Mouse (Mus musculus): ENCODE data around the gene Traf1. TPM values are rescaled to one million over a fixed set of nuclear protein-coding genes. Genes with fewer than 3 reads are reported as not detected.

The Traf1 gene
- polyA plus RNA-seq, 1 experiment from 2014 or later, result 3.3 TPM

GRCm38 (mm10) chr2:34954344-34954743, 7.2 kb downstream of the Traf1 start:
- Histone ChIP-seq H3K27me3 (ENCODE audit: control insufficient read depth, insufficient read depth, low read length) (no peaks in the 10 kb centered on the region), H3K4me1 (ENCODE audit: control insufficient read depth, insufficient read depth, low read length) (no peaks in the 10 kb centered on the region), H3K27ac (ENCODE audit: low read length) (no peak overlapping the region), H3K9ac (ENCODE audit: low read length) (no peak overlapping the region), H3K9me3 (replicated peaks; ENCODE audit: control insufficient read depth, low read length) (no peaks in the 10 kb centered on the region), H3K4me3 (ENCODE audit: low read length) (no peak overlapping the region), H3K36me3 (ENCODE audit: control insufficient read depth, insufficient read depth) (no peaks in the 10 kb centered on the region), H3K4me2 (ENCODE audit: low read depth, low read length) (no peak overlapping the region)
- ATAC-seq (replicated peaks; ENCODE audit: extremely low read depth, insufficient read depth, low FRiP score), result no peak

GRCm38 (mm10) chr2:34953547-34954116, 7.9 kb downstream of the Traf1 start:
- H3K27ac ChIP-seq (ENCODE audit: low read length), result no peak overlapping the region
- H3K4me3 ChIP-seq (ENCODE audit: low read length), result no peak overlapping the region
- no peak overlapping the region for H3K4me2 ChIP-seq (ENCODE audit: low read depth, low read length)
- H3K4me1 ChIP-seq (ENCODE audit: control insufficient read depth, insufficient read depth, low read length), result no peaks in the 10 kb centered on the region
- H3K27me3 ChIP-seq (ENCODE audit: control insufficient read depth, insufficient read depth, low read length), result no peaks in the 10 kb centered on the region
- H3K9ac ChIP-seq (ENCODE audit: low read length), result no peak overlapping the region
- H3K36me3 ChIP-seq (ENCODE audit: control insufficient read depth, insufficient read depth), result no peaks in the 10 kb centered on the region
- no peaks in the 10 kb centered on the region for H3K9me3 ChIP-seq (replicated peaks; ENCODE audit: control insufficient read depth, low read length)
- no peak for ATAC-seq (replicated peaks; ENCODE audit: extremely low read depth, insufficient read depth, low FRiP score)
- 71% methylated on average over 2 of the region's 2 CpGs for WGBS

- Histone ChIP-seq H3K4me1 (ENCODE audit: control insufficient read depth, insufficient read depth, low read length) (no peaks in the 10 kb centered on the region), H3K4me3 (ENCODE audit: low read length) (no peak overlapping the region), H3K27me3 (ENCODE audit: control insufficient read depth, insufficient read depth, low read length) (no peaks in the 10 kb centered on the region), H3K4me2 (ENCODE audit: low read depth, low read length) (no peak overlapping the region), H3K36me3 (ENCODE audit: control insufficient read depth, insufficient read depth) (no peaks in the 10 kb centered on the region), H3K9ac (ENCODE audit: low read length) (no peak overlapping the region), H3K27ac (ENCODE audit: low read length) (no peak overlapping the region), H3K9me3 (replicated peaks; ENCODE audit: control insufficient read depth, low read length) (no peaks in the 10 kb centered on the region)
- no peak for ATAC-seq (replicated peaks; ENCODE audit: extremely low read depth, insufficient read depth, low FRiP score)
- WGBS, result 72% methylated on average over 4 of the region's 4 CpGs
Observed at GRCm38 (mm10) chr2:34953018-34953417, 8.6 kb downstream of the Traf1 start.

GRCm38 (mm10) chr2:34951469-34951868, 10.1 kb downstream of the Traf1 start:
- H3K27ac ChIP-seq (ENCODE audit: low read length), result no peak overlapping the region
- no peak for ATAC-seq (replicated peaks; ENCODE audit: extremely low read depth, insufficient read depth, low FRiP score)
- H3K4me1 ChIP-seq (ENCODE audit: control insufficient read depth, insufficient read depth, low read length), result no peaks in the 10 kb centered on the region
- no peak overlapping the region for H3K4me2 ChIP-seq (ENCODE audit: low read depth, low read length)
- no peaks in the 10 kb centered on the region for H3K9me3 ChIP-seq (replicated peaks; ENCODE audit: control insufficient read depth, low read length)
- no peaks in the 10 kb centered on the region for H3K36me3 ChIP-seq (ENCODE audit: control insufficient read depth, insufficient read depth)
- H3K27me3 ChIP-seq (ENCODE audit: control insufficient read depth, insufficient read depth, low read length), result no peaks in the 10 kb centered on the region
- H3K9ac ChIP-seq (ENCODE audit: low read length), result no peak overlapping the region
- H3K4me3 ChIP-seq (ENCODE audit: low read length), result no peak overlapping the region

- ATAC-seq (replicated peaks; ENCODE audit: extremely low read depth, insufficient read depth, low FRiP score), result no peak
- Histone ChIP-seq H3K9ac (ENCODE audit: low read length) (no peak overlapping the region), H3K27me3 (ENCODE audit: control insufficient read depth, insufficient read depth, low read length) (no peaks in the 10 kb centered on the region), H3K4me2 (ENCODE audit: low read depth, low read length) (no peak overlapping the region), H3K9me3 (replicated peaks; ENCODE audit: control insufficient read depth, low read length) (no peaks in the 10 kb centered on the region), H3K4me3 (ENCODE audit: low read length) (no peak overlapping the region), H3K4me1 (ENCODE audit: control insufficient read depth, insufficient read depth, low read length) (peaks cover 8% of the 10 kb centered on the region; the same call in 1 of the 2 replicates), H3K36me3 (ENCODE audit: control insufficient read depth, insufficient read depth) (no peaks in the 10 kb centered on the region), H3K27ac (ENCODE audit: low read length) (no peak overlapping the region)
- 10% methylated on average over 2 of the region's 2 CpGs for WGBS
Observed at GRCm38 (mm10) chr2:34948622-34949021, 12.9 kb downstream of the Traf1 start.

GRCm38 (mm10) chr2:34946046-34946445, 15.5 kb downstream of the Traf1 start:
- no peak for ATAC-seq (replicated peaks; ENCODE audit: extremely low read depth, insufficient read depth, low FRiP score)
- no peaks in the 10 kb centered on the region for H3K36me3 ChIP-seq (ENCODE audit: control insufficient read depth, insufficient read depth)
- 65% methylated on average over 4 of the region's 4 CpGs for WGBS
- no peak overlapping the region for H3K4me3 ChIP-seq (ENCODE audit: low read length)
- no peaks in the 10 kb centered on the region for H3K9me3 ChIP-seq (replicated peaks; ENCODE audit: control insufficient read depth, low read length)
- H3K4me2 ChIP-seq (ENCODE audit: low read depth, low read length), result no peak overlapping the region
- H3K27me3 ChIP-seq (ENCODE audit: control insufficient read depth, insufficient read depth, low read length), result no peaks in the 10 kb centered on the region
- H3K9ac ChIP-seq (ENCODE audit: low read length), result no peak overlapping the region
- H3K4me1 ChIP-seq (ENCODE audit: control insufficient read depth, insufficient read depth, low read length), result peaks cover 8% of the 10 kb centered on the region; the same call in 1 of the 2 replicates
- no peak overlapping the region for H3K27ac ChIP-seq (ENCODE audit: low read length)

- Histone ChIP-seq H3K27ac (ENCODE audit: low read length) (no peak overlapping the region), H3K27me3 (ENCODE audit: control insufficient read depth, insufficient read depth, low read length) (no peaks in the 10 kb centered on the region), H3K4me3 (ENCODE audit: low read length) (no peak overlapping the region), H3K9ac (ENCODE audit: low read length) (no peak overlapping the region), H3K4me2 (ENCODE audit: low read depth, low read length) (no peak overlapping the region), H3K4me1 (ENCODE audit: control insufficient read depth, insufficient read depth, low read length) (peaks cover 8% of the 10 kb centered on the region; the same call in 1 of the 2 replicates), H3K36me3 (ENCODE audit: control insufficient read depth, insufficient read depth) (no peaks in the 10 kb centered on the region), H3K9me3 (replicated peaks; ENCODE audit: control insufficient read depth, low read length) (no peaks in the 10 kb centered on the region)
- 87% methylated on average over 4 of the region's 4 CpGs for WGBS
- ATAC-seq (replicated peaks; ENCODE audit: extremely low read depth, insufficient read depth, low FRiP score), result no peak
Observed at GRCm38 (mm10) chr2:34945580-34945979, 16.0 kb downstream of the Traf1 start.

- H3K4me2 ChIP-seq (ENCODE audit: low read depth, low read length), result peak overlapping the region; percentile 56
Observed at GRCm38 (mm10) chr2:34944761-34945160, 16.8 kb downstream of the Traf1 start.

GRCm38 (mm10) chr2:34943556-34944120, 17.9 kb downstream of the Traf1 start:
- H3K36me3 ChIP-seq (ENCODE audit: control insufficient read depth, insufficient read depth), result no peaks in the 10 kb centered on the region
- no peak overlapping the region for H3K27ac ChIP-seq (ENCODE audit: low read length)
- peaks cover 3% of the 10 kb centered on the region; the same call in 1 of the 2 replicates for H3K27me3 ChIP-seq (ENCODE audit: control insufficient read depth, insufficient read depth, low read length)
- ATAC-seq (replicated peaks; ENCODE audit: extremely low read depth, insufficient read depth, low FRiP score), result no peak
- no peaks in the 10 kb centered on the region for H3K9me3 ChIP-seq (replicated peaks; ENCODE audit: control insufficient read depth, low read length)
- no peak overlapping the region for H3K4me2 ChIP-seq (ENCODE audit: low read depth, low read length)
- H3K4me3 ChIP-seq (ENCODE audit: low read length), result no peak overlapping the region
- H3K4me1 ChIP-seq (ENCODE audit: control insufficient read depth, insufficient read depth, low read length), result peaks cover 12% of the 10 kb centered on the region
- H3K9ac ChIP-seq (ENCODE audit: low read length), result no peak overlapping the region
- WGBS, result 74% methylated on average over 13 of the region's 13 CpGs

More at GRCm38 (mm10) chr2:34944761-34945160, 16.8 kb downstream of the Traf1 start:
- H3K27me3 ChIP-seq (ENCODE audit: control insufficient read depth, insufficient read depth, low read length), result peaks cover 3% of the 10 kb centered on the region; the same call in 1 of the 2 replicates
- 10% methylated on average over 8 of the region's 8 CpGs for WGBS
- H3K27ac ChIP-seq (ENCODE audit: low read length), result no peak overlapping the region
- no peaks in the 10 kb centered on the region for H3K36me3 ChIP-seq (ENCODE audit: control insufficient read depth, insufficient read depth)
- H3K4me1 ChIP-seq (ENCODE audit: control insufficient read depth, insufficient read depth, low read length), result peaks cover 8% of the 10 kb centered on the region; the same call in 1 of the 2 replicates
- peak overlapping the region; percentile 35; the same call in 1 of the 2 replicates for H3K4me3 ChIP-seq (ENCODE audit: low read length)
- H3K9ac ChIP-seq (ENCODE audit: low read length), result 0 out of 2 replicates have a peak overlapping the region, but pooled peaks have one; percentile 30
- no peaks in the 10 kb centered on the region for H3K9me3 ChIP-seq (replicated peaks; ENCODE audit: control insufficient read depth, low read length)
- peak; percentile 57; the same call in 1 of the 2 replicates for ATAC-seq (replicated peaks; ENCODE audit: extremely low read depth, insufficient read depth, low FRiP score)

Measured in heart, embryonic 16.5 days (tissue).